Mouse (Mus musculus) heart, embryonic 11.5 days (tissue): Measurements from ENCODE around the gene Vsnl1. TPM values are rescaled to one million over a fixed set of nuclear protein-coding genes. Genes with fewer than 3 reads are reported as not detected.

Experiments
- ATAC-seq: fragments of 200-750 bp; cut with Nextera tagmentation; replicated peaks from 2 replicates; pipeline ENCODE4 v1.8.0; 2017; ENCODE audit warnings: moderate library complexity; ENCODE audit not compliant: insufficient number of reproducible peaks, low FRiP score, low TSS enrichment
- H3K27ac ChIP-seq: fragments of 300-500 bp; sonication (generic); 2 replicates; pipeline ENCODE4 v1.5.1; 2014; ENCODE audit warnings: mild to moderate bottlenecking, low read depth, low read length
- H3K27me3 ChIP-seq: fragments of 300-500 bp; sonication (generic); 2 replicates; pipeline ENCODE4 v1.6.1; 2014; ENCODE audit warnings: mild to moderate bottlenecking, low read length, mixed read lengths; ENCODE audit not compliant: control insufficient read depth, insufficient read depth
- H3K36me3 ChIP-seq: fragments of 300-500 bp; sonication (generic); 2 replicates; pipeline ENCODE4 v1.6.1; 2014; ENCODE audit warnings: mild to moderate bottlenecking, low read length, moderate library complexity, mixed read lengths; ENCODE audit not compliant: control insufficient read depth, insufficient read depth
- H3K4me1 ChIP-seq: fragments of 300-500 bp; sonication (generic); 2 replicates; pipeline ENCODE4 v1.6.1; 2014; ENCODE audit warnings: low read length; ENCODE audit not compliant: control insufficient read depth, insufficient read depth
- H3K4me2 ChIP-seq: fragments of 300-500 bp; sonication (generic); 2 replicates; pipeline ENCODE4 v1.6.1; 2014; ENCODE audit warnings: mild to moderate bottlenecking, moderate library complexity
- H3K4me3 ChIP-seq: fragments of 300-500 bp; sonication (generic); 2 replicates; pipeline ENCODE4 v1.5.1; 2014; ENCODE audit warnings: low read depth, low read length
- H3K9ac ChIP-seq: fragments of 300-500 bp; sonication (generic); 2 replicates; pipeline ENCODE4 v1.6.1; 2014; ENCODE audit warnings: mild to moderate bottlenecking, low read depth, low read length, moderate library complexity
- H3K9me3 ChIP-seq: fragments of 300-500 bp; sonication (generic); replicated peaks from 2 replicates; pipeline ENCODE4 v1.6.1; 2016; ENCODE audit warnings: low read length; ENCODE audit not compliant: control insufficient read depth
- WGBS: fragments of 180-500 bp; shearing (Covaris S2); extraction: QIAGEN DNeasy Blood & Tissue Kit; methylation state at CpG from one replicate; pipeline ENCODE4 v1.1.7; 2014; ENCODE audit not compliant: insufficient replicate concordance; 5-methylcytosine and 5-hydroxymethylcytosine counted together
- polyA plus RNA-seq: library from polyadenylated mRNA; unstranded; fragments of >200 nt; fragmentation: Nextera tagmentation; extraction: Ambion mirVana; gene quantifications from 2 replicates; pipeline ENCODE4 v1.2.1, GENCODE M21; 2014

Vsnl1 gene
- polyA plus RNA-seq, 1 experiment from 2014 or later: 31.2 TPM

- no peaks in the 10 kb centered on the region for H3K36me3 ChIP-seq
- no peak for ATAC-seq
- H3K9ac ChIP-seq: no peak overlapping the region
- no peaks in the 10 kb centered on the region for H3K9me3 ChIP-seq
- H3K27ac ChIP-seq: no peak overlapping the region
- peak overlapping the region; percentile 52 for H3K4me3 ChIP-seq
- WGBS: 10% methylated on average over 15 of the region's 15 CpGs
- peak overlapping the region; percentile 73 for H3K4me2 ChIP-seq
- H3K4me1 ChIP-seq: 0 out of 2 replicates have a peak, but pooled peaks cover 2% of the 10 kb centered on the region
- H3K27me3 ChIP-seq: peaks cover 8% of the 10 kb centered on the region
Measured at GRCm38 (mm10) chr12:11435246-11436022, 979 bp downstream of the Vsnl1 start.

- Histone ChIP-seq H3K4me2 (no peak overlapping the region), H3K27ac (no peak overlapping the region), H3K36me3 (no peaks in the 10 kb centered on the region), H3K9me3 (no peaks in the 10 kb centered on the region), H3K9ac (no peak overlapping the region), H3K4me3 (no peak overlapping the region), H3K4me1 (0 out of 2 replicates have a peak, but pooled peaks cover 2% of the 10 kb centered on the region), H3K27me3 (peaks cover 8% of the 10 kb centered on the region)
- WGBS: 67% methylated on average over 8 of the region's 8 CpGs
- no peak for ATAC-seq
Measured at GRCm38 (mm10) chr12:11434446-11434845, 2.0 kb downstream of the Vsnl1 start.

- H3K4me3 ChIP-seq: no peak overlapping the region
- no peaks in the 10 kb centered on the region for H3K36me3 ChIP-seq
- H3K9ac ChIP-seq: no peak overlapping the region
- H3K27ac ChIP-seq: no peak overlapping the region
- H3K9me3 ChIP-seq: no peaks in the 10 kb centered on the region
- 0 out of 2 replicates have a peak, but pooled peaks cover 2% of the 10 kb centered on the region for H3K4me1 ChIP-seq
- peaks cover 8% of the 10 kb centered on the region for H3K27me3 ChIP-seq
- H3K4me2 ChIP-seq: no peak overlapping the region
- no peak for ATAC-seq
- WGBS: 35% methylated on average over 1 of the region's 1 CpGs
Measured at GRCm38 (mm10) chr12:11433716-11434115, 2.7 kb downstream of the Vsnl1 start.

DNA sequence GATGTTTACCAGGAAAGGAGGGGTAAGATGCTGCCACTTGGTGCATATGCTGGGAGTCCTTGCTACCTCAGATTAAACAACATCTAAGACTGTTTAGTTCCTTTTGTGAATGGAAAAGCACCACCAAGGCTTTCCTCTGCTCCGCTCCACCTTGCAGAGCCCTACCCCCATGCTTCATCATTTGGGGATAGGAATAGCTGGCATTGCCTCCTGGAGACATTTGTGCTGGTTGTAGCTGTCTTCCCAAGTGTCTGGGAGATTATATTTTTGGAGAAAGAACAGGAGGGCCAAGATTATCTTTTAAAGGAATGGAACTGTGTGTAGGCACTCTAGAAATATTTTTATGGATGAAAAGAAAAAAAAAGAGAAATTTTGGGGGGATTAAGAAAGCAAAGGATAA, 3.3 kb downstream of the Vsnl1 start:
- no peak overlapping the region for H3K4me3 ChIP-seq
- H3K9ac ChIP-seq: no peak overlapping the region
- no peak overlapping the region for H3K27ac ChIP-seq
- H3K4me1 ChIP-seq: 0 out of 2 replicates have a peak, but pooled peaks cover 2% of the 10 kb centered on the region
- 81% methylated on average over 1 of the region's 1 CpGs for WGBS
- peaks cover 8% of the 10 kb centered on the region for H3K27me3 ChIP-seq
- no peaks in the 10 kb centered on the region for H3K36me3 ChIP-seq
- no peaks in the 10 kb centered on the region for H3K9me3 ChIP-seq
- ATAC-seq: no peak
- no peak overlapping the region for H3K4me2 ChIP-seq

GRCm38 (mm10) chr12:11427396-11427795, 9.0 kb downstream of the Vsnl1 start:
- Histone ChIP-seq H3K4me2 (no peak overlapping the region), H3K9me3 (no peaks in the 10 kb centered on the region), H3K36me3 (no peaks in the 10 kb centered on the region), H3K9ac (no peak overlapping the region), H3K4me3 (no peak overlapping the region), H3K27ac (no peak overlapping the region), H3K27me3 (no peaks in the 10 kb centered on the region), H3K4me1 (no peaks in the 10 kb centered on the region)
- WGBS: 73% methylated on average over 4 of the region's 4 CpGs
- no peak for ATAC-seq

DNA sequence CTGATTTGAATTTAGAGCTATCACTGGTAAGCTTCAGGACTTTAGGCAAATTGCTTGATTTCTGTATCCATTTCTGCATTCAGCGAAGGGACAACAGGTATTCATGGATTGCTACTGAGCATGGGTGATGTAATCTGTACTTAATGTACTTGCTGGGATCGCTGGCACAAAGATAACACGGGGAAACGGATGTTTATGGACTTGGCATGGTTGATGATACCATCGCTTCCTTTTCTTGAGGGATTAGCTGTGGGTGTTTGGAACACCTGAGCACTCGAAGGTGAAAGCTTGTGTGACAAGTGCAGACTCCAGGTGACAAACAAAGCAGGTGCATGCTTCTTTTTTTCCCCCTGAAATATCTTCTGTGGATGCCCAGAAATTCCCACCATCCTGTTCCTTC, 18.3 kb downstream of the Vsnl1 start:
- H3K4me1 ChIP-seq: no peaks in the 10 kb centered on the region
- H3K9me3 ChIP-seq: no peaks in the 10 kb centered on the region
- no peak overlapping the region for H3K4me2 ChIP-seq
- H3K9ac ChIP-seq: no peak overlapping the region
- no peaks in the 10 kb centered on the region for H3K27me3 ChIP-seq
- H3K36me3 ChIP-seq: no peaks in the 10 kb centered on the region
- 70% methylated on average over 6 of the region's 6 CpGs for WGBS
- ATAC-seq: no peak
- H3K4me3 ChIP-seq: no peak overlapping the region
- H3K27ac ChIP-seq: no peak overlapping the region

DNA sequence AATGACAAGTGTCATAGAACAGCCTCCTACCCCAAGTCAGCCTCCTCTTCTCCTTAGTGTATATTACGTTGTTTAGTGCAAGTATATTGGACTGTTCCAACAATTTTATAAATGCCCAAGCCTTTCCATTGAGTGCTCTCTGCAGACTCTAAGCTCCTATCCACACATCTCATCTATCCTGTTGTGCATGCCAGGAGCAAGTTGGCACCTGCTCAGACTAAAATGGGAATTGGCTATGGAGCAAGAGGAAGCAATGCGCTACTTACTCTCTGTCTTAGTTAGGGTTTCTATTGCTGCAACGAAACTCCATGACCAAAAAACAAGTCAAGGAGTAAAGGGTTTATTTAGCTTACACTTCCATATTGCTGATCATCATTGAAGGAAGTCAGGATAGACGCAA, 28.7 kb downstream of the Vsnl1 start:
- 83% methylated on average over 4 of the region's 4 CpGs for WGBS
- H3K27me3 ChIP-seq: no peaks in the 10 kb centered on the region
- H3K4me2 ChIP-seq: no peak overlapping the region
- no peaks in the 10 kb centered on the region for H3K4me1 ChIP-seq
- H3K9me3 ChIP-seq: no peaks in the 10 kb centered on the region
- no peak overlapping the region for H3K4me3 ChIP-seq
- no peaks in the 10 kb centered on the region for H3K36me3 ChIP-seq
- ATAC-seq: no peak
- H3K27ac ChIP-seq: no peak overlapping the region
- no peak overlapping the region for H3K9ac ChIP-seq

GRCm38 (mm10) chr12:11398791-11399190, 37.6 kb downstream of the Vsnl1 start:
- Histone ChIP-seq H3K4me1 (no peaks in the 10 kb centered on the region), H3K4me2 (no peak overlapping the region), H3K9me3 (no peaks in the 10 kb centered on the region), H3K4me3 (no peak overlapping the region), H3K9ac (no peak overlapping the region), H3K27ac (no peak overlapping the region), H3K27me3 (no peaks in the 10 kb centered on the region), H3K36me3 (no peaks in the 10 kb centered on the region)
- 80% methylated on average over 6 of the region's 6 CpGs for WGBS
- ATAC-seq: no peak

DNA sequence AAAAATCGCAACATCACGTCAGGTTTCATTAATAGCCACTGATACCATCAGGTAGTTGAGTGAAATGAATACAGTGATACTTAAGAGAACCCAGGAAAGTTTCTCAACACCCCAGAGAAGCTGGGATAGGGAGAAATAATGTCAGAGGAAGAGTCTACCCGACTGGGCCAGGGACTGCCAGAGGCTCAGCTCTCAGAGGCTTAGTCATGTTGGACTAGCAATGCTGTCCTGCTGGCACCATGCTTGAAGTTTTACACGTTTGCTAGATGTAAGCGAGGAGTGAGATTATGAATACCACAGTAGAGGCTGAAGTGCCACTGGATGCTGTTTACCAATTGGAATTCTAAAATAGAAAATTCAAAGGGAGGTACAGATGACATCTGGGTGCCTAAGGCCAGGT, 39.4 kb downstream of the Vsnl1 start:
- Histone ChIP-seq H3K27me3 (no peaks in the 10 kb centered on the region), H3K4me3 (no peak overlapping the region), H3K4me1 (peaks cover 6% of the 10 kb centered on the region; the same call in 1 of the 2 replicates), H3K27ac (no peak overlapping the region), H3K9ac (no peak overlapping the region), H3K36me3 (no peaks in the 10 kb centered on the region), H3K9me3 (no peaks in the 10 kb centered on the region), H3K4me2 (no peak overlapping the region)
- ATAC-seq: no peak
- WGBS: 80% methylated on average over 5 of the region's 5 CpGs
